Mouse (Mus musculus): ENCODE data around the gene Krt33b. TPM values are rescaled to one million over a fixed set of nuclear protein-coding genes. Genes with fewer than 3 reads are reported as not detected.

Krt33b gene
- total RNA-seq (2021), result not detected

- DNase-seq, result no peak
These were observed at the start of gene Krt33b for GRCm38 (mm10) chr11:100029768-100030167. Krt33b (minus strand) TSS chr11:100029868.

- DNase-seq, result no peak
These were observed 44.2 kb upstream of the Krt33b start for GRCm38 (mm10) chr11:100073873-100074272.

- DNase-seq, result no peak
These were observed 37.8 kb upstream of the Krt33b start for GRCm38 (mm10) chr11:100067293-100068036.

- DNase-seq, result no peak
These were observed 36.8 kb upstream of the Krt33b start for GRCm38 (mm10) chr11:100066236-100067010.

GRCm38 (mm10) chr11:100058875-100059274 lies 29.2 kb upstream of the Krt33b start:
- no peak for DNase-seq

- no peak for DNase-seq
These were observed 26.3 kb upstream of the Krt33b start for GRCm38 (mm10) chr11:100055686-100056655.

- DNase-seq, result no peak
These were observed 20.8 kb upstream of the Krt33b start, which contains the start of gene Krt31 for GRCm38 (mm10) chr11:100050451-100050850. Krt31 (minus strand) TSS chr11:100050551.

GRCm38 (mm10) chr11:100047193-100047592 lies 17.5 kb upstream of the Krt33b start:
- no peak for DNase-seq

- no peak for DNase-seq
These were observed 16.7 kb upstream of the Krt33b start for GRCm38 (mm10) chr11:100046303-100046866.

GRCm38 (mm10) chr11:100041454-100041853 lies 11.8 kb upstream of the Krt33b start, which contains the start of gene Krt34:
Krt34 (minus strand) TSS chr11:100041554.
- DNase-seq, result no peak

- DNase-seq, result no peak
These were observed 8.2 kb downstream of the Krt33b start for GRCm38 (mm10) chr11:100021438-100021837.

GRCm38 (mm10) chr11:100019466-100019865 lies 10.2 kb downstream of the Krt33b start:
- DNase-seq, result no peak

- DNase-seq, result no peak
These were observed 13.6 kb downstream of the Krt33b start, which contains the start of gene Krt33a for GRCm38 (mm10) chr11:100016112-100016511. Krt33a (minus strand) TSS chr11:100016212.

GRCm38 (mm10) chr11:100013691-100014171 lies 15.9 kb downstream of the Krt33b start:
- DNase-seq, result no peak

GRCm38 (mm10) chr11:100010682-100011081 lies 19.0 kb downstream of the Krt33b start:
- DNase-seq, result no peak

GRCm38 (mm10) chr11:100008336-100008735 lies 21.3 kb downstream of the Krt33b start:
- DNase-seq, result no peak

- DNase-seq, result no peak
These were observed 23.0 kb downstream of the Krt33b start for GRCm38 (mm10) chr11:100006624-100007023.

- DNase-seq, result no peak
These were observed 23.8 kb downstream of the Krt33b start for GRCm38 (mm10) chr11:100005905-100006304.

- DNase-seq, result peak; percentile 41 to 51
These were observed 24.8 kb downstream of the Krt33b start for GRCm38 (mm10) chr11:100004846-100005245.

GRCm38 (mm10) chr11:99999091-99999490 lies 30.6 kb downstream of the Krt33b start:
- DNase-seq, result no peak

- DNase-seq, result no peak
These were observed 35.3 kb downstream of the Krt33b start for GRCm38 (mm10) chr11:99994384-99994661.
